In the genomic region with DNA sequence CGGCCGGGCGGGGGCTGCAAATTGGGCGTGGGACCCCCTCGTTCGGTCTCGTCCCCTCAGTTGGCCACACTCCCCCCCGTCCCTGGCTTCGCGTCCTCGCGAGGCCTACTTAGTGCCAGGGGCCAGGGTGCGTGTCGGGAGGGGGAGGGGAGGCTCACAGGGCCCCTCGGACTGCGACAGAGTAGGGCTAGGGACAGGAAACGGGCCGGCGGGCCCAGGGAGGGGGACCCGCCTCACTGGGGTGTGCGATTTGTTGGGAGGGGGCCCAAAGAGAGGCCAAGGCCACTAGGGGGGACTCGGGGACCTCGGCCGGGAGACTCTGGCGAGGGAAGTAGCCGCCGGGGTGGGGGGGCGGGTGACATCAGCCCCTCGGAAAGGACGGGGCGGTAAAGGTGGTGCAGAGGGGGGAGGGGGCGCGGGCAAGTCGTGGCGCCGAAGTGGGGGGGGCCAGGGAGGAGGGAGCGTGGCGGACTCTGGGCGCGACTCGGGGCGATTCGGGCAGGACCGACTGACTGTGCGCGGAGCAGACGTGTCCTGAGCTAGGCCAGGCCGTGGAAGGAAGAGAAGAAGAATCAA, we compare ENCODE assay signal across 8 mouse cellular contexts. TPM values are rescaled to one million over a fixed set of nuclear protein-coding genes. Genes with fewer than 3 reads are reported as not detected.
DNase-seq lines count a peak whose midpoint lies in the region; ATAC-seq and TF ChIP-seq lines count a peak whose summit lies in the region.

No protein-coding gene starts in this region.

- H3K9me3 ChIP-seq in CH12.LX (replicated peaks; ENCODE audit: low read length) = peaks cover 8% of the 10 kb centered on the region
- 0 out of 2 replicates have a peak, but pooled peaks cover 4% of the 10 kb centered on the region for H3K9me3 ChIP-seq in heart, embryonic 14.5 days (ENCODE audit: control insufficient read depth, low read length)
- no peaks in the 10 kb centered on the region for H3K9me3 ChIP-seq in kidney, postnatal 0 days (replicated peaks; ENCODE audit: low read length)
- peaks cover 12% of the 10 kb centered on the region; the same call in 1 of the 2 replicates for H3K9me3 ChIP-seq in lung, embryonic 14.5 days (ENCODE audit: low read depth, low read length)

- peak; percentile 65 for DNase-seq in CH12.LX (ENCODE audit: extremely low read depth)
- peak; percentile 83 for DNase-seq in brain, embryonic 14.5 days (ENCODE audit: low read depth)
- DNase-seq in kidney, postnatal 0 days (ENCODE audit: low spot score) = peak; percentile 74
- DNase-seq in lung, embryonic 14.5 days = peak; percentile 74
- peak; percentile 64 for DNase-seq in thymus, postnatal 0 days (ENCODE audit: low spot score)

- no peaks in the 10 kb centered on the region for H3K27me3 ChIP-seq in CH12.LX (replicated peaks)
- H3K27me3 ChIP-seq in heart, embryonic 14.5 days (ENCODE audit: control insufficient read depth, insufficient read depth, low read length) = no peaks in the 10 kb centered on the region
- no peaks in the 10 kb centered on the region for H3K27me3 ChIP-seq in kidney, postnatal 0 days (ENCODE audit: insufficient read depth, low read length)
- H3K27me3 ChIP-seq in lung, embryonic 14.5 days (ENCODE audit: insufficient read depth, low read length) = no peaks in the 10 kb centered on the region

- H3K27ac ChIP-seq in CH12.LX (ENCODE audit: insufficient read depth, low read depth) = peak overlapping the region; percentile 92
- H3K27ac ChIP-seq in heart, embryonic 14.5 days (replicated peaks in 1 of 2; ENCODE audit: control insufficient read depth in 1 of 2, insufficient read depth in 1 of 2, low read depth in 2 of 2, low read length in 2 of 2) = peak overlapping the region; percentile 99 to 100
- peak overlapping the region; percentile 99 for H3K27ac ChIP-seq in kidney, postnatal 0 days
- peak overlapping the region; percentile 100 for H3K27ac ChIP-seq in lung, embryonic 14.5 days (ENCODE audit: low read depth)
- peak overlapping the region; percentile 90 for H3K27ac ChIP-seq in olfactory bulb, adult 2 months (ENCODE audit: insufficient read depth, low read depth, low read length)

- ATAC-seq in erythroid progenitor cell, adult 5-6 weeks (replicated peaks; ENCODE audit: low FRiP score, poor library complexity, severe bottlenecking) = peak; percentile 49; the same call in 1 of the 2 replicates
- ATAC-seq in heart, embryonic 14.5 days (ENCODE audit: insufficient number of reproducible peaks, insufficient read depth, low FRiP score, low read depth) = peak; percentile 51
- peak; percentile 71 for ATAC-seq in kidney, postnatal 0 days (replicated peaks; ENCODE audit: low FRiP score, low read depth)
- peak; percentile 63 for ATAC-seq in lung, embryonic 14.5 days (ENCODE audit: insufficient read depth)

- H3K9ac ChIP-seq in CH12.LX (ENCODE audit: insufficient read depth, low read depth) = peak overlapping the region; percentile 99
- H3K9ac ChIP-seq in heart, embryonic 14.5 days (ENCODE audit: low read length) = peak overlapping the region; percentile 99
- H3K9ac ChIP-seq in kidney, postnatal 0 days (ENCODE audit: low read depth, low read length) = peak overlapping the region; percentile 100
- peak overlapping the region; percentile 99 for H3K9ac ChIP-seq in lung, embryonic 14.5 days

- TF ChIP-seq POLR2A in CH12.LX (IDR thresholded peaks at IDR 0.05; ENCODE audit: low read depth, low read length) = no peak
- no peak for TF ChIP-seq POLR2A in brain, embryonic 14.5 days (IDR thresholded peaks at IDR 0.05; ENCODE audit: borderline replicate concordance, extremely low read depth, insufficient read depth, insufficient read length, poor library complexity, severe bottlenecking)
- TF ChIP-seq POLR2A in olfactory bulb, adult 2 months (IDR thresholded peaks at IDR 0.05; ENCODE audit: insufficient read depth, low read depth, low read length) = no peak

- no peak; the same call in none of the 2 replicates for TF ChIP-seq RAD21 in CH12.LX (IDR thresholded peaks at IDR 0.05; ENCODE audit: low read depth, low read length)

- in situ Hi-C loops in CH12.LX (cut with MboI; ENCODE audit: low pct_ligation_motif_present, low pct_unique_long_range_greater_than_20kb, low sequenced_read_pairs) = no loop called here

- peak overlapping the region; percentile 57 to 94 (median 85) for H3K4me3 ChIP-seq in CH12.LX (replicated peaks in 1 of 3; ENCODE audit: low read depth in 2 of 3, low read length in 2 of 3, poor library complexity in 1 of 3)
- peak overlapping the region; percentile 91 to 100 for H3K4me3 ChIP-seq in heart, embryonic 14.5 days (ENCODE audit: control insufficient read depth in 1 of 2, insufficient read depth in 1 of 2, low read depth in 1 of 2, low read length in 2 of 2)
- peak overlapping the region; percentile 89 for H3K4me3 ChIP-seq in kidney, postnatal 0 days (replicated peaks; ENCODE audit: low read depth, low read length)
- peak overlapping the region; percentile 96 for H3K4me3 ChIP-seq in lung, embryonic 14.5 days (ENCODE audit: low read depth, low read length)
- H3K4me3 ChIP-seq in olfactory bulb, adult 2 months (ENCODE audit: insufficient read depth, low read depth, low read length) = peak overlapping the region; percentile 97

- peaks cover 55% of the 10 kb centered on the region for H3K79me2 ChIP-seq in CH12.LX (replicated peaks; ENCODE audit: control insufficient read depth, extremely low read depth, insufficient read depth, poor library complexity, severe bottlenecking)

- H3K4me2 ChIP-seq in CH12.LX (ENCODE audit: insufficient read depth, low read depth, poor library complexity, severe bottlenecking) = no peak overlapping the region
- peak overlapping the region; percentile 80 for H3K4me2 ChIP-seq in heart, embryonic 14.5 days (ENCODE audit: low read length)
- peak overlapping the region; percentile 65 for H3K4me2 ChIP-seq in kidney, postnatal 0 days (ENCODE audit: low read length)
- H3K4me2 ChIP-seq in lung, embryonic 14.5 days = peak overlapping the region; percentile 76

- no peak for TF ChIP-seq EP300 in CH12.LX (IDR thresholded peaks at IDR 0.05; ENCODE audit: low read length)

- dilution Hi-C loops in CH12.LX (cut with MboI; ENCODE audit: extremely low pct_ligation_motif_present, extremely low pct_unique_long_range_greater_than_20kb, low sequenced_read_pairs) = no loop called here

- peaks cover 9 to 16% of the 10 kb centered on the region in 2 experiments for H3K36me3 ChIP-seq in CH12.LX (replicated peaks in 1 of 2; ENCODE audit: control insufficient read depth in 1 of 2, insufficient read depth in 1 of 2, low read length in 1 of 2)
- peaks cover 19% of the 10 kb centered on the region for H3K36me3 ChIP-seq in heart, embryonic 14.5 days (ENCODE audit: control insufficient read depth, insufficient read depth, low read length)
- no peaks in the 10 kb centered on the region for H3K36me3 ChIP-seq in kidney, postnatal 0 days (ENCODE audit: insufficient read depth, low read length)
- H3K36me3 ChIP-seq in lung, embryonic 14.5 days (ENCODE audit: insufficient read depth) = peaks cover 17% of the 10 kb centered on the region

- H3K4me1 ChIP-seq in CH12.LX (ENCODE audit: control insufficient read depth in 1 of 2, insufficient read depth in 2 of 2) = peaks cover 11 to 35% of the 10 kb centered on the region in 2 experiments
- peaks cover 14 to 48% of the 10 kb centered on the region in 2 experiments for H3K4me1 ChIP-seq in heart, embryonic 14.5 days (ENCODE audit: control insufficient read depth in 2 of 2, insufficient read depth in 2 of 2, low read length in 2 of 2)
- peaks cover 31% of the 10 kb centered on the region; the same call in 1 of the 2 replicates for H3K4me1 ChIP-seq in kidney, postnatal 0 days (replicated peaks; ENCODE audit: insufficient read depth, low read length)
- peaks cover 11% of the 10 kb centered on the region for H3K4me1 ChIP-seq in lung, embryonic 14.5 days (ENCODE audit: insufficient read depth)
- H3K4me1 ChIP-seq in olfactory bulb, adult 2 months (ENCODE audit: control insufficient read depth, insufficient read depth, low read length) = peaks cover 24% of the 10 kb centered on the region

- peak in 1 of 2 experiments; percentile 31; a peak in 2 of 4 replicates for TF ChIP-seq CTCF in CH12.LX (conservative IDR thresholded peaks at IDR 0.05 in 1 of 2, IDR thresholded peaks at IDR 0.05 in 1 of 2; ENCODE audit: low read depth in 2 of 2, low read length in 2 of 2)
- no peak for TF ChIP-seq CTCF in brain, embryonic 14.5 days (IDR thresholded peaks at IDR 0.05; ENCODE audit: borderline replicate concordance, extremely low read depth, insufficient read depth, insufficient read length)
- TF ChIP-seq CTCF in kidney, postnatal 0 days (IDR thresholded peaks at IDR 0.05; ENCODE audit: low read depth) = peak; percentile 21; the same call in 1 of the 2 replicates
- TF ChIP-seq CTCF in lung, embryonic 14.5 days (IDR thresholded peaks at IDR 0.05; ENCODE audit: low read depth) = peak; percentile 45
- no peak for TF ChIP-seq CTCF in olfactory bulb, adult 2 months (IDR thresholded peaks at IDR 0.05; ENCODE audit: insufficient read depth, low read depth, low read length)

- WGBS in heart, embryonic 14.5 days = under 1% methylated on average over 45 of the region's 48 CpGs
- under 1% methylated on average over 46 of the region's 48 CpGs for WGBS in kidney, postnatal 0 days
- 2% methylated on average over 47 of the region's 48 CpGs for WGBS in lung, embryonic 14.5 days
- WGBS in olfactory bulb, adult 2 months = under 1% methylated on average over 48 of the region's 48 CpGs

RNA-seq across cellular contexts. Expression of a gene that starts 15.8 kb away (rescaled TPM):
- total RNA-seq in CH12.LX (2012; rRNA removed) (48.9 and 55.7 TPM in 2 replicates), CH12.LX (2014; rRNA removed) (not detected in 2 replicates)
- 259 and 363 TPM in 2 replicates for polyA plus RNA-seq in CH12.LX (2012; ENCODE audit: insufficient read length, low read depth)
- 0.53 and 0.71 TPM in 2 replicates for polyA plus RNA-seq in brain, embryonic 14.5 days (2012; rRNA removed)
- not detected in 2 replicates for total RNA-seq in erythroid progenitor cell, adult 5-6 weeks (2015; ENCODE audit: low replicate concordance)
- 0.61 and 11.9 TPM in 2 replicates for total RNA-seq in erythroid progenitor cell, adult 5-6 weeks (2017; ENCODE audit: low replicate concordance)
- 6.8 and 7.5 TPM in 2 replicates for polyA plus RNA-seq in heart, embryonic 14.5 days (2014; fragmentation: Nextera tagmentation; extraction: Ambion mirVana)
- polyA plus RNA-seq in kidney, postnatal 0 days (2015; fragmentation: Nextera tagmentation; extraction: Ambion mirVana) = 8.6 and 11.1 TPM in 2 replicates
- 11.3 and 14.7 TPM in 2 replicates for polyA plus RNA-seq in lung, embryonic 14.5 days (2014; fragmentation: Nextera tagmentation; extraction: Ambion mirVana)
- polyA plus RNA-seq in olfactory bulb, adult 2 months (2012; ENCODE audit: insufficient read depth, insufficient read length, low replicate concordance, missing spikeins) = not detected in 2 replicates
- polyA plus RNA-seq in thymus, postnatal 0 days (2015; fragmentation: Nextera tagmentation; extraction: Ambion mirVana) = 4.1 and 5.4 TPM in 2 replicates

RNA-seq across cellular contexts. Expression of a gene that starts 46.6 kb away (rescaled TPM):
- 393 and 452 TPM in 2 replicates for total RNA-seq in CH12.LX (2012; rRNA removed)
- total RNA-seq in CH12.LX (2014; rRNA removed) = 365 and 369 TPM in 2 replicates
- polyA plus RNA-seq in CH12.LX (2012; ENCODE audit: insufficient read length, low read depth) = 502 and 537 TPM in 2 replicates
- 1,690 and 2,178 TPM in 2 replicates for polyA plus RNA-seq in brain, embryonic 14.5 days (2012; rRNA removed)
- total RNA-seq in erythroid progenitor cell, adult 5-6 weeks (2015; ENCODE audit: low replicate concordance) = 338 and 377 TPM in 2 replicates
- 196 and 201 TPM in 2 replicates for total RNA-seq in erythroid progenitor cell, adult 5-6 weeks (2017; ENCODE audit: low replicate concordance)
- polyA plus RNA-seq in heart, embryonic 14.5 days (2014; fragmentation: Nextera tagmentation; extraction: Ambion mirVana) = 1,524 and 1,578 TPM in 2 replicates
- 1,338 and 1,363 TPM in 2 replicates for polyA plus RNA-seq in kidney, postnatal 0 days (2015; fragmentation: Nextera tagmentation; extraction: Ambion mirVana)
- 1,980 and 2,011 TPM in 2 replicates for polyA plus RNA-seq in lung, embryonic 14.5 days (2014; fragmentation: Nextera tagmentation; extraction: Ambion mirVana)
- polyA plus RNA-seq in olfactory bulb, adult 2 months (2012; ENCODE audit: insufficient read depth, insufficient read length, low replicate concordance, missing spikeins) = 195 and 698 TPM in 2 replicates
- 679 TPM in 2 replicates for polyA plus RNA-seq in thymus, postnatal 0 days (2015; fragmentation: Nextera tagmentation; extraction: Ambion mirVana)

Comparison
In these comparisons a context has a peak if more than half of its experiments do, and no peak if none do; other contexts are left out.
1. Peak in every context shown above with its lines: DNase-seq, ATAC-seq, H3K4me3 ChIP-seq and H3K27ac ChIP-seq.
2. CTCF ChIP-seq: peak in kidney, postnatal 0 days (single experiment) and lung, embryonic 14.5 days (single experiment); none in brain, embryonic 14.5 days (single experiment) and olfactory bulb, adult 2 months (single experiment).
3. RNA of a gene that starts 15.8 kb away (polyA plus RNA-seq): 259 to 363 TPM in CH12.LX; 11.3 to 14.7 TPM in lung, embryonic 14.5 days, 8.6 to 11.1 TPM in kidney, postnatal 0 days, 6.8 to 7.5 TPM in heart, embryonic 14.5 days, 4.1 to 5.4 TPM in thymus, postnatal 0 days, 0.53 to 0.71 TPM in brain, embryonic 14.5 days and not detected in olfactory bulb, adult 2 months; every median in the first group is over 10 times any median in the second.